Mouse (Mus musculus) urinary bladder, adult 18-20 months (tissue): ENCODE measurements around the gene Bud13.

Source experiments
- DNase-seq, 2 experiments: peaks; one replicate each; pipeline ENCODE4 v3.0.0; 2022; ENCODE audit warnings: low spot score in 2 of 2, mixed read lengths in 2 of 2

Gene Bud13

DNA sequence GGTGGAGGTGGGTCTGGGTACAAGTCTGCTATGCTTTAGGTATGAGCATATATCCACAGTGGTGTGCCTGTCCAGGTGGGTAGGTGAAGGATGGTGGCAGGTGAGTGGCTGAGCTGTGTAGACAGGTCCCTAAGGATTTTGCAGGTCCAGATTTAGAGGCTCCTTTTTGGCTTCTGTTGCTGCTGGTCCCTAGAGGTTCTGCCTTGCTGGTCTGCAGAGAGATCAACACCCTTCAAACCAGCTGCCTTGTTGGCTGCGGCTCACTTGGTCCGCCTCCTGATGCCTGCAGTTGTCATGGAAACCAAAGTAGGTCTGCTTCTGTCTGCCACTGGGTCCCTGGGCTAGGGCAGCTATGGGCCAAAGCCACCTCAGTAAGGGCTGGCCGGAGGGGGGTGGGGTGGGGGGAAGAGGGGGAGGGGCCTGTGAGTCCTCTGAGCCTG, 55.1 kb downstream of the Bud13 start:
- no peak for DNase-seq

DNA sequence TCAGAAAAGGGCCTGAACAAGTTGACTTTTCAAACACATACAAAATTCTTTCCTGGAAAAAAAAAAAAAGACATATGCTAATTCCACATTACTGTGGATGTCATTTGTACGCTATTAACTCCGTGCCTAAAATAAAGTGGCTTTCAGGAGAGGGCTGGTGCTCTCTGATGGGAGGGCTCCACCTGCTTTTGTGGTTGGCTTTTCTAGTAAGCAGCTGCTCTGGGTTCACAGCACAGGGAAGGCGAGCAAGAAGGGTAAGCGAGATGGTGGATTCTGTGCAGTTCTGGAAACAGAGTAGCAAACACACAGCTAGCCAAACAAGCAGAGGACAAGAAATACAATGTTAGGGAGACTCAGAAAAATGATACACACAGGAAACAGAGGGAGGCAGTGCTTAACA, 55.6 kb downstream of the Bud13 start:
- no peak for DNase-seq

DNA sequence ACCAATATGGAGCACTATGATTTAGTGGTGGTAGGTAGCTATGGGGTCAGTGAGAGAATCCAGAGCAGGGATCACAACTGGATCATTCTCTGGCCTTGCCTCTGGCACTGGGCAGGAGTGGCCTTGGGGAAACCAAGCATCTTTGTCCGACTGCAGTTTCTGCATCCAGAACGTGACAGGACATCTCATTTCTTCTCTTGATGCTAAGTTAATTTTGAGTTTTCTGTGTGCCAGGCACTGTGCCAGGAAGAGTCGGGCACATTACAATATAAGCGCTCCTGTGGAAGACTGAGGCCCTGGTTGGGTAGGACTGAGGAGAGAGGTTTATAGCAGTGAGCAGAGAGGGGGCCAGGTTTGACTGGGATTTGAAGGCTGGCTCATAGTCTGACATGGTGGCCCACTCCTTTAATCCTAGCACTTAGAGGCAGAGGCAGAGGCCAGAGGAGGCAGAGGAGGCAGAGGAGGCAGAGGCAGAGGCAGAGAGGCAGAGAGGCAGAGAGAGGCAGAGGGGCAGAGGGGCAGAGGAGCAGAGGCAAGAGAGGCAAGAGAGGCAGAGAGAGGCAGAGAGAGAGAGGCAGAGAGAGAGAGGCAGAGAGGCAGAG, 56.3 kb downstream of the Bud13 start:
- DNase-seq = no peak

DNA sequence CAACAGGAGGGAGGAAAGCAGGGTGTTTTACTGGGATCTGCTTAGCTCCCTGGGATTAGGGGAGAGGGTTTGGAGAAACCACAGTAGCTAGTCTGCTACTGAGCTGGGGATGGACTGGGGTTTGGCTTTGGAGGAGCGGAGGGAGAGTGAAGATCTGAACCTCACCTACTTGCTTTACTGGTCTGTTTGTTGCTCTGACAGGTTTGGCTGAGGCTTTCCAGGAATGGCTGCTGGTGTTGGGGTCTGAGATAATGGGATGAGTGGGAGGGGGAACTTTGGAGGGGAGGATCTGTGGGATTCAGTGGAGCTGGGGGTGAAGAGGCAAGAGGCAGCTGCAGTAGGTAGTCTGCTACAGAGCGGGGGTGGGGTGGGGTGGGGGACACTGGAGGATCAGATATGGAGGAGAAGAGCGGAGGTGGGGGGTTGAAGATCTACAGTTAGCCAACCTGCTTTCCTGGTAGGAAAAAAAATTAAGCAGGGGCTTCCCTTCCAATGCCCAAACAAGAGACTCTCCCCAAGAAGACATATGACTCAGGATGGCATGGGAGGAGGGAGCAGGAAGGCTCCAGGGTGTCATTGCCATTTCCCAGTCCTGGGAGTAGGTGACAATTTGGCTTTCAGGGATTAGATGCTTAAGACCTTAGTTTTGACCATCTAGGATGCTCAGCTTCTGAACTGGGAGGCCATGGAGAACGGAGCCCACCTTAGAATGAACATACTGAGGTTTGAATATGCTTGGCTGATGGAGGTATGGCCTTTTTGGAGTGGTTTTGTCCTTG, 63.3 kb downstream of the Bud13 start:
- DNase-seq = no peak
